Mouse (Mus musculus): ENCODE measurements at regions not wholly inside any gene's neighbourhood (a gene's known extent, or its start where the extent isn't known, plus 50 kb on each side); places are given as distances from the start of the nearest gene placed in this dataset.

GRCm38 (mm10) chr12:29134326-29134725, 382.7 kb downstream of the Eipr1 start:
- TF ChIP-seq CTCF (IDR thresholded peaks at IDR 0.05) (no peak), POLR2A (IDR thresholded peaks at IDR 0.05; ENCODE audit: insufficient read depth, low read depth, low read length) (no peak), EP300 (IDR thresholded peaks at IDR 0.05; ENCODE audit: insufficient read depth, low read depth, low read length) (no peak)

Data from heart, adult 2 months (tissue).